Mouse (Mus musculus): Measurements from ENCODE around the gene Otud7b. TPM values are rescaled to one million over a fixed set of nuclear protein-coding genes. Genes with fewer than 3 reads are reported as not detected.

Gene Otud7b
- polyA plus RNA-seq (2015; fragmentation: Nextera tagmentation; extraction: Ambion mirVana): 13.2 and 16.9 TPM in 2 replicates

GRCm38 (mm10) chr3:96104261-96105065 lies at the start of gene Otud7b:
Gene Otud7b (plus strand): TSS chr3:96104527.

GRCm38 (mm10) chr3:96058231-96058896 lies 46.0 kb upstream of the Otud7b start, which contains the start of gene Vps45:
Gene Vps45 (minus strand): TSS chr3:96058466.

GRCm38 (mm10) chr3:96161869-96162840 lies 57.8 kb downstream of the Otud7b start, which contains the start of gene Mtmr11:
Gene Mtmr11 (plus strand): TSS chr3:96162004.

GRCm38 (mm10) chr3:96172197-96173178 lies 68.2 kb downstream of the Otud7b start, which contains the start of gene Sf3b4:
Gene Sf3b4 (plus strand): TSS chr3:96172332.

GRCm38 (mm10) chr3:96180727-96181477 lies 76.6 kb downstream of the Otud7b start, which contains the start of gene Sv2a:
Gene Sv2a (plus strand): TSS chr3:96181151.

Other genes with a start within 250 kb of the Otud7b start
- 15.8 and 22.0 TPM in 2 replicates for gene Prpf3, start 248.6 kb upstream of the Otud7b start, polyA plus RNA-seq (2015; fragmentation: Nextera tagmentation; extraction: Ambion mirVana)
- 266 and 288 TPM in 2 replicates for gene Mrps21, start 233.0 kb upstream of the Otud7b start, polyA plus RNA-seq (2015; fragmentation: Nextera tagmentation; extraction: Ambion mirVana)
- 6.5 and 7.3 TPM in 2 replicates for gene Ciart, start 222.3 kb upstream of the Otud7b start, polyA plus RNA-seq (2015; fragmentation: Nextera tagmentation; extraction: Ambion mirVana)
- gene BC028528, start 212.5 kb upstream of the Otud7b start, polyA plus RNA-seq (2015; fragmentation: Nextera tagmentation; extraction: Ambion mirVana): 22.7 and 24.3 TPM in 2 replicates
- 36.6 and 37.6 TPM in 2 replicates for gene Aph1a, start 210.6 kb upstream of the Otud7b start, polyA plus RNA-seq (2015; fragmentation: Nextera tagmentation; extraction: Ambion mirVana)
- 4.6 and 7.2 TPM in 2 replicates for gene Car14, start 199.8 kb upstream of the Otud7b start, polyA plus RNA-seq (2015; fragmentation: Nextera tagmentation; extraction: Ambion mirVana)
- gene Anp32e, start 175.3 kb upstream of the Otud7b start, polyA plus RNA-seq (2015; fragmentation: Nextera tagmentation; extraction: Ambion mirVana): 80.1 and 84.7 TPM in 2 replicates
- gene Plekho1, start 108.5 kb upstream of the Otud7b start, polyA plus RNA-seq (2015; fragmentation: Nextera tagmentation; extraction: Ambion mirVana): 37.5 and 41.6 TPM in 2 replicates
- 56.3 and 64.0 TPM in 2 replicates for gene Vps45, start 46.1 kb upstream of the Otud7b start, polyA plus RNA-seq (2015; fragmentation: Nextera tagmentation; extraction: Ambion mirVana)
- gene Mtmr11, start 57.5 kb downstream of the Otud7b start, polyA plus RNA-seq (2015; fragmentation: Nextera tagmentation; extraction: Ambion mirVana): 12.2 and 13.3 TPM in 2 replicates
- 116 and 128 TPM in 2 replicates for gene Sf3b4, start 67.8 kb downstream of the Otud7b start, polyA plus RNA-seq (2015; fragmentation: Nextera tagmentation; extraction: Ambion mirVana)
- gene Sv2a, start 76.6 kb downstream of the Otud7b start, polyA plus RNA-seq (2015; fragmentation: Nextera tagmentation; extraction: Ambion mirVana): 133 and 142 TPM in 2 replicates
- 68.0 and 74.2 TPM in 2 replicates for gene Bola1, start 115.2 kb downstream of the Otud7b start, polyA plus RNA-seq (2015; fragmentation: Nextera tagmentation; extraction: Ambion mirVana)
- gene Hist2h2ab, start 115.3 kb downstream of the Otud7b start, polyA plus RNA-seq (2015; fragmentation: Nextera tagmentation; extraction: Ambion mirVana): 0.93 TPM in 1 of 2 replicates, not detected in the other
- 2.5 and 2.6 TPM in 2 replicates for gene Hist2h2ac, start 116.4 kb downstream of the Otud7b start, polyA plus RNA-seq (2015; fragmentation: Nextera tagmentation; extraction: Ambion mirVana)
- gene Hist2h2be, start 116.6 kb downstream of the Otud7b start, polyA plus RNA-seq (2015; fragmentation: Nextera tagmentation; extraction: Ambion mirVana): 3.0 and 3.5 TPM in 2 replicates
- gene Hist2h3c2, start 134.6 kb downstream of the Otud7b start, polyA plus RNA-seq (2015; fragmentation: Nextera tagmentation; extraction: Ambion mirVana): 0.76 and 1.1 TPM in 2 replicates
- gene Hist2h2aa2, start 135.7 kb downstream of the Otud7b start, polyA plus RNA-seq (2015; fragmentation: Nextera tagmentation; extraction: Ambion mirVana): 38.3 and 48.6 TPM in 2 replicates
- 8.1 and 14.3 TPM in 2 replicates for gene Hist2h2aa1, start 141.0 kb downstream of the Otud7b start, polyA plus RNA-seq (2015; fragmentation: Nextera tagmentation; extraction: Ambion mirVana)
- 0.36 and 0.65 TPM in 2 replicates for gene Hist2h3c1, start 142.2 kb downstream of the Otud7b start, polyA plus RNA-seq (2015; fragmentation: Nextera tagmentation; extraction: Ambion mirVana)
- 6.8 and 9.0 TPM in 2 replicates for gene Hist2h4, start 158.8 kb downstream of the Otud7b start, polyA plus RNA-seq (2015; fragmentation: Nextera tagmentation; extraction: Ambion mirVana)
- gene Hist2h3b, start 164.1 kb downstream of the Otud7b start, polyA plus RNA-seq (2015; fragmentation: Nextera tagmentation; extraction: Ambion mirVana): 10.3 and 10.6 TPM in 2 replicates
- 1.4 TPM in 1 of 2 replicates, not detected in the other for gene Hist2h2bb, start 165.2 kb downstream of the Otud7b start, polyA plus RNA-seq (2015; fragmentation: Nextera tagmentation; extraction: Ambion mirVana)
- gene Fcgr1, start 189.4 kb downstream of the Otud7b start, polyA plus RNA-seq (2015; fragmentation: Nextera tagmentation; extraction: Ambion mirVana): 3.0 and 3.6 TPM in 2 replicates